Mouse (Mus musculus) adrenal gland, adult 10 weeks (tissue): ENCODE measurements around the gene Magea3. TPM values are rescaled to one million over a fixed set of nuclear protein-coding genes. Genes with fewer than 3 reads are reported as not detected.

Source experiments
- polyA plus RNA-seq: library from polyadenylated mRNA; stranded (reverse); fragments of 350-450 nt; fragmentation: Illumina TruSeq; extraction: RNeasy Lipid Tissue Mini Kit (QIAGEN cat#74804); gene quantifications from one replicate; pipeline ENCODE4 v1.2.3, GENCODE M21; 2014; ENCODE audit warnings: low read depth, low replicate concordance

Gene Magea3
- not detected for polyA plus RNA-seq

GRCm38 (mm10) chrX:154949405-154949804 is at the start of gene Magea3:
Gene Magea3 (minus strand): TSS chrX:154949505.

GRCm38 (mm10) chrX:154995750-154996149 is 46.4 kb upstream of the Magea3 start, which contains the start of gene Magea8:
Gene Magea8 (minus strand): TSS chrX:154995850.

DNA sequence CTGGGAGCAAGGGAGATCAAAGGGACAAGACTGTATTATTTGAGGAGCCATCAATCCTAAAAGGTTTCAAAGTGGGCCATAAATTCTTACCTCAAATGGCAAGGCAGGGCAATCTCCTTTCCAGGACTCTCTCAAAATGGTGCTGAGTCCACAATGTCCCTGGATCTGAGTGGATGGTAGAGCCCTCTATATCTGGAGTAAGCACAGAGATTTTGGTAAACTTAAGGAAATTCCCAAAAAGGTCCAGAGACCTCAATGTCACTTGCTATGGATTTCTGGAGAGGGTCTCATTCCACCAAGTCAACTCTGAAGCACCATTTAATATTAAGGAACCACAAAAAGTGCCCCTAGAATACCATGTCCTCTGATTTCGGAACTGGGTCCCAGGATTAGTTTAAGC is 13.4 kb downstream of the Magea3 start, which contains the start of gene Magea6:
Gene Magea6 (minus strand): TSS at position 101 of the 400 bp plus-strand sequence.

Other genes starting within 250 kb of the Magea3 start
- gene Cldn34b1, start 59.2 kb downstream of the Magea3 start, polyA plus RNA-seq: not detected
- not detected for gene Magea6, start 13.5 kb downstream of the Magea3 start, polyA plus RNA-seq
- not detected for gene Magea8, start 46.3 kb upstream of the Magea3 start, polyA plus RNA-seq
- not detected for gene Magea5, start 113.6 kb upstream of the Magea3 start, polyA plus RNA-seq
- gene Magea1, start 140.3 kb upstream of the Magea3 start, polyA plus RNA-seq: not detected
- gene Magea2, start 144.2 kb upstream of the Magea3 start, polyA plus RNA-seq: not detected
- not detected for gene Cldn34b2, start 178.9 kb upstream of the Magea3 start, polyA plus RNA-seq